Mouse (Mus musculus) retina, adult 2 months (tissue): ENCODE results near the gene Foxp1.

ENCODE experiments used
- DNase-seq: peaks from one replicate; pipeline ENCODE4 v3.0.0-alpha.2; 2012; ENCODE audit warnings: low read depth, low spot score

Gene Foxp1

DNA sequence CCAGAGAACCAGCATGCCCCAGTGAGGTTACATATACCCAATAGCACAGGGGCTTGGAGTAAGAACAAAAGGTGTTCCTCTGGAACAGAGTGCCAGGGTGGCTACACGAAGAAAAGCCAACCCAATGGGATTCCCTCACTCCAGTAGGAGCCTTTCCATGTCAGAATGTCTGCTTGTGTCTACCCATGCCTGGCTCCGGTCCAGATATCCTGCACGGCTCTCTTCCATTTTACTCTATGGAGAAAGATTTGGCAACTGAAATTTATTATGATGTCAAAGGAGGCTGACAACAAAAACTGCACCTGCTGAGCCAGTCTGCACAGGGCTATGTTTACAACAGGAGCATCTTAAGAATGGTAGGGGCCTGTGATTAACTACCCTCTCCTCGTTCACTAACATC lies 233.3 kb downstream of the Foxp1 start:
- DNase-seq, result no peak

DNA sequence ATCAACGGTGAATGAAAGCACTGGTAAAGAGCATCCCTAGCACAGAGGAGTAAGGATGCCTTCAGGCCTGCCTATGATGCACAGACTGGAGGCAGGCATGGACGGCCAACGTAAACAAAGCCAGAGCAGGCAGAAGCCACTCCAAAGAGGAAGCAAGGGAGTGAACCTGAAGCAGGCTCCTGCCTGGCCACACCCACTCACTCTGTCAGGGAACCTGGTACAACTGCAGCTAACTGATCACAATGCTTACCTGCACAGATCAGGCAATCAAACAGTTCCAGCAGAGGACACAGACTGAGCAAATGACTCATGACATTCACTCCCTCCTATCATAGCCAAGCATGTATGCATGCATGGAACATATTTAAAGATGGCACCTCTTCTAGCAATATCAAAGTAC lies 237.5 kb downstream of the Foxp1 start:
- no peak for DNase-seq

DNA sequence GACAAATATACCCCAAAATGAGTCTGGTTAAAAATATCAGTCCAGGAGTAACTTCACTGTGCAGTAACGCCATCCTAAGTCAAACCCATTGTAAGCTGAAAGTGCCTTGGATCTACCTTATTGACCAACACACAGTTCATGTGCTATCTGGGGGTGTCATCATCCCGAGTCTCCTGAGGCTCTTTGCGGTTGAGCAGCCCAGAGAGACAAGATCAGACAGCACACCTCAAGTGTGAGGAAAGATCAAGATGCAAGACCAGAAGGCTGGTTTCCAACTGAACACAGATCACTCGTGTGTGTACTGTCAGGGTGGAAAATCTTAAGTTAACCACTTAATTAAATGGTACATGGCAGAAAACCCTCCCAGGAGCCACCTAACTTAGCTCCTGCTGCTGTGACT lies 238.5 kb downstream of the Foxp1 start:
- DNase-seq, result no peak

DNA sequence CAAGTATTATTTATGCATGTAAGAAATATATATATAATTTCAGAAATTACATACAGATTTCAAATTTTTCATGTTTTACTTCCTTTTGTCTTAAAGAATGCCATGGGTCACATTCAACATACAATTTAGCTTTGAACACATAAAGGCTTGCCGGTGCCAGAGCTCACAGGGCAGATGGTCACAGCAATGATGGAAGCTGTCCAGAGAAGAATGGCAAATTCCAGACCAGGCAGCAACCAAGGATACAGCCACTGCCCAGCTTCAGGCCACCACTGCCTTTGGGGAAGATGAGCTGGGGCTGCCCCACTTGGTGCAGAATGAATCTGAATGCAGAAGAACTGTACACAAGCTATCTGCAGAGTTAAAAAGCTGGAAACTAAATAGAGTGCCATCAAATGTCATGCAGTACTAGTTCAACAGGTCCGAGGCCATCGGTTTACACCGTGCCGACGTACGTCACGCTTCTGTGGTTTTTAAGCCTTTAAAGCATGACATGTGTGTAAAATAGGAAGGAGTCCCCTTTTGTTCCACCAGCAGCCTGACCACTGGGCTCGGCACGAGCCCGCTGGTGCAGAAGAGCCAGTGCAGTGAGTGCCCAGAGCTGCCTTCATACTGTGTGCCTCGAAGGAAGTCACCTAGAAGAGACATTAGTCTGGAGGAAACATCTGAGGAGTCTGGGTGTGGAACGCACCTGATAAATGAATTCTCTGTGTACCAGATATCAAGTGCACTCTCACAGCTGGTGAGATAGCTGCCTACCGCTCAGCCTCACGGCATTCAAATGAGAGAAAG lies 239.5 kb downstream of the Foxp1 start:
- DNase-seq, result no peak

DNA sequence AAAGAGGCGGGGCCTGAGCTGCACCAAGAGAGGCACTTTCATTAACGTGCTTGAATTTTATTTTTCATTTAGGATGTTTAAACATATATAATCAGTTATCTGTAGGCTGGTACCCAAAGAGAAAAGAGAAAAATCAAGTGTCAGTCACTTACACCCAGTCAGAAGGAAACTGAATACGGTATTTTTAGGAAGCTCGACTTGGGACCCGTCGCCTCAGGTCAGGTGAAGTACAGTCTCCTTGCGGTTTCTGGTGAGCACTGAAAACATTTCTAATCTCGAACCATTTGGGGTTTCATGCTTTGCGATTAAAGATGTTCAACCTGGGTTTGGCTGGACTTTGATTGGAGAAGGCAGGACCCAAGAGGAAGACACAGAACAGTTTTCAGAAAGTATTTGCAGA lies 241.1 kb downstream of the Foxp1 start:
- DNase-seq, result no peak

DNA sequence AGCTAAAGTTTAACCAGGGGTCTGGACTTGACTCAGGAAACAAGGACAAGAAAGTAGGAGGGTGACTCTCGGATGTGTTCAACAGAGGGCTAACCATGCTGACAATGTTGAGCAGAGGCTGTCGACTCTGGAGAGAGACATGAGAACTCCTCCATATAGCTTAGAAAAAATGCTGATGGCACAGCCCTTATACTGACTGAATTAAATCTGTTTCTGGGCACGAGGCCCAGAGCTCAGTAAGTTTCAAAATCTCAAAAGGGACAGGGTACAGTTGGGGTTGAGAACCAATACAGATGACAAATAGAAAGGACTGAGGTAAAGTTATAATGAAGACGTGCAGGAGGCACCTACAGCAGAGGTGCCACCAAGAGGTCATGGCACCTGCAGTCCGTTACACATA lies 241.9 kb downstream of the Foxp1 start:
- no peak for DNase-seq

DNA sequence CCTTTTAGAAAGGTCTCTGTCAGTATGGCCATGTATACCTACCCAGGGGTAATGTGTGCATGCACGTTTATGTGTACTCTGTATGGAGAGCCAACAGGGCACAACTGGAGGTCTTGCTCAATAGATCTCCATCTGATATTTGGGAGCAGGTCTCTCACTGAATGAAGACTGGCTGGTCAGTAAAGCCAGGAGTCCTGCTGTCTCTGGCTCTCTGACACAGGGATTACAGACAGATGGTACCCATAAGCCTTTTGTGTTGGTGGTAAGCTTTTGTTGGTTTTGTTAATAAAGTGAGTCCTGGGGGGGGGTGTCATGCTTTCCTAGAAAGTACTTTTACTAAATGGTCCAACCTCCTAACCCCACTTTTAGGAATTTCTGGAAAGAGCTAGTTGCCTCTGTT lies 245.3 kb downstream of the Foxp1 start:
- DNase-seq, result no peak

DNA sequence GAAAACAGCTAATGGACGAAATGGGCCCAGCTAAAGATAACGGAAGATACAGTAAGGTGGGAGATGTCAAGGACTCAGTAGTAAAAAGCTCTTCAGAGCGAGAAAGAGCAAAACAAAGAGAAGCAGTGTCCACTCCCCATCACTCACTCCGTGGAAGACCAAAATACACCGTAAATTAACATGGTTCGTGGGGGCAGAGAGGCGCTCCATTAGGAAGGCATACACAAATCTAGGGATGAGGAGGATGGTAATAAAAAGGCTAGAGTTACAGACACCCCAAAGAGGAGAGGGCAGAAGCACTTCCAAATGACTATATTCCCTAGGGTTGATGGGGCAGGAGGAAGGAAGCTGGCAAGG lies 246.2 kb downstream of the Foxp1 start:
- DNase-seq, result no peak

DNA sequence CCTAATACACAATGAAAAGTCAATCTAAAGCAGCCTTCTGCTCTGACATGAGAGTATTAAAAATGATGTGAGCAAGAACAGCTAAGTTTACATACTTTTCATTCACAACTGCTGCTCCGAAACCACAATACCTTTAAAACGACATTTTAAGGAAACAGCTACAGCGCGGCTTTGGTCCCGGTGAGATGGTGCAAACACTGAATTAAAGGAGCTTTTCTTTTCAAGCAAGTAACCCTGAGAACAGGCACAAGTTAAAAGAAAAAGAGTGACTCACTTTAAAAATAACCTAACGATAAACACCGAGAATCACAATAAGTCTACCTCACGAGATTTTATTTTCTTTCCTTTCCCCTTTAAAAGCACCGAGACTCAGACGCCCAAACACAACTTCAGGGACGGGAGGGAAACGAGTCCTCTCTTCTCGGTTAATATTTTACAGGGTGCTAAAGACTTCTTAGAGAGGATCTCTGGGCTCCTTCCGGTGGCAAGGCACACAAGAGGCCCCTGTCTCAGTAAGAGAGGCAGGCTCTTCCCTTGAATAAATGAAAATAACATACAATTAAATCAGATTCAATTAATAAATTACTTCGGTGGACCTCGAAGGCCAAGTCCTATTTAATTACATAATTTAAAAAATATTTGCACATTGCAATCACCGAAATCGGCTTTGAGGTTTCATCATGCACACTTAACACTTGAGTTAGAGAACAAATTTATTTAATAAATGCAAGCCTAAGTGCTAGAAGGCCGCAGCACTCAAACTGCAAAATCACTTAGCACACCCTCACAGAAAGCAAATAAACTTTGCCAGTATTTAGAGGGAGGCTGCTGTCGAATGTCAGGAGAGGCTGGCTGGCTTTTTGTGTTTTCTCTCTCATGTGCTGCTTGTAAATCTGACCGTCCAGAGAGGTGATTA lies 246.9 kb downstream of the Foxp1 start:
- DNase-seq, result no peak

DNA sequence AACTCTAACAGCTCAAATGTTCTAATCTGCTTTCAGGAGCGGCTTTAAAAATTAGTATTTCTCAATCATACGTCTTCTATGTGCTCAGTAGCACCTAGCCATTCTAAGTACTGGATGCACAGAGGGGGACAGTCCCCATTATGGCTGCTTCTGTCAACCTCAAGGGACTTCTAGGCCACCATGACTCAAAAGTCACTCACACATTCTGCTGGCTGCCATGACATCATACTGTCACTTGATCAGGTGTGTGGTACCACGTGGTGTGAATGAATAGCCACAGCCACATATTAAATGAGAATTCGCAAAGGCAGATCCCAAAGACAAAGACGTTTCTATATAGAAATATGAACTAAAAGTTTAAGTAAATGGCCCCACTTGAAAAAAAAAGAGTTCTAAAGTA lies 247.9 kb downstream of the Foxp1 start:
- DNase-seq, result no peak

DNA sequence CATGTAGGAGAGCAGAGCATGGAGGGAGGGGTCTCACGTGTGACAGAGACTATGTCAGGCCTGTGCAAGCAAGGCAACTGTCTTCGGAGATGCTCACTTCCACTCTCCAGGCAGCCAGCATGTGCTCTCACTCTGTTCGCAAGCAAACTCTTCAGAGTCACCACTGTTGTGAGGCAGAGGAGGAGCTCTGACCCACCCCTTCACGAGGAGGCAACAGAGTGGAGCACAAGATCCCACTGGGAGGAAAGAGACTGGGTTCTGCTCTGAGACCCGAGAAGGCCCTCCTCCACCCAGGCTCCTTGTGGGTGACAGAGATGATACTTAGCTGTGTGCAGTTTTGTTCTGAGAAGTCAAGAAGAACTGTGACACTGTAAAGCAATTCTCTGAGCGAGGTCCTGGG lies 248.3 kb downstream of the Foxp1 start:
- DNase-seq, result no peak

DNA sequence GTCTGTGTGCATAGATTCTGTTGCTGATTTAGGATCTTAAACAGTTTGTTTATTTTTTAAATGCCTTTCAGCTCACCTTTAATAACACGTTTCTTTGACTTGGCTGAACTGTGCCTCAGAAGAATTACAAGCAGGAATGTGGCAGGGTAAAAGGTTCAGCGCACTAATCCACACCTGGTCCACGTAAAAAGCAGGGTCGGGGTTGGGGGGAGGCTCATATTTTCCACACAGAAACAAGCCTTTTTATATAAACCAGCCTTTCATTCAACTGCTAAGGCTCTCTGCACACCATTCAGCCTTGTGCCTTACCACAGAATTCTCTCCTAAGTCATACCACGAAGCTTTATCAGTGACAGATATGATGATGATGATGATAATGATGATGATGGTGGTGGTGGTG lies 249.3 kb downstream of the Foxp1 start:
- DNase-seq, result no peak

DNA sequence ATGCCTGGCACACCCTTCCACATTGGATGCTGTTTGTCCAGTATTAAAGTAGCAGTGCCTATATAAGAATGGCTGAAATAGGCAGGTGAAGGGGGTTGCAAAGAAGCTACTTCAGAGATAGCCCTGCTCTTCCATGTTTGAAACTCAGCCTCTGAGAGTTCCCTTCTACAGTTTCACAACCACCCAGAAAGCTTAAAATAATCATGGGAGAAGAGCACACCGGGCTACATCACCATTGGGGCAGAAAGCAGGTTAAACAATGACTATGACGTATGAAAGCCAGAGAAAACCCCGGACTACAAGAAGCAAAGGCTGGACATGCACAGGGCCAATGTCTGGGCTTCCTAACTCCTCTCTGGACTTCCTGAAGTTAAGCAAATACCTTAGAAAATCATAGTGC lies 250.3 kb downstream of the Foxp1 start:
- DNase-seq, result no peak

DNA sequence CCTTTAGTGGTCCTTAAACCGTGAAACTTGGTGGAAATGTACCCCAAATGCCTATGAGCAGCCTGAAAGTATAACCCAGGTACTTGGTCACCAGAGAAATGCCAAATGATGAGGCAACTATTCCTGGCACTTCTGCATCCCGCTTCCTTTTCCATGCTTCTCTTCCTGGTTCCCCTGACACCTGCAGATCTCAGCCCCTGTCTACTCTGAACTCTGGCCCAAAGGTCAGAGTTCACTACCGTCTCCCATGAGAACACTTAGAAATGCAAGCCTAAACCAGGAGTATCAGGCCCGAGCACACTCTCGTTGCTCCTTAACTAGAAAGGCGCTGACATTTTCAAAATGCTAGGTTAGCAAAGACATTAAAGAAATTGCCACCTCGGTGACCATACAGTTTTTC lies 250.8 kb downstream of the Foxp1 start:
- no peak for DNase-seq

DNA sequence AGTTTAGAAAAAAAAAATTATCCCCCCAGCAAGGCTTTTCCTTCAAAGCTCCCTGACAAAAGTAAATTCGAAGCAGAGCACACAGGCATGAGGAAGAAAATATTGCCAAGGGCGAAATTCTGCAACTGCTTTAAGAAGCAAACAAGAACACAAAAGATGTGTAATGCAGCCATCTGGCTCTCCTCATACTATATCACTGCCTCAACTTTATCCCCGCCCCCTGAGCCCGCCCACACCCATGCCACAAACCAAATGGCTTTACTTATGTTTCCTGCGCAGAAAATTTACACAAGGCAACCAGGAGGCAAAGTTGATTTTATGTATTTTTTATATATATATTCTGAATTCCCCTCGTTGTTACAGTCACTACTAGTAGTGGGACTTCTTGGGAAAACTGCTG lies 252.6 kb downstream of the Foxp1 start:
- no peak for DNase-seq

DNA sequence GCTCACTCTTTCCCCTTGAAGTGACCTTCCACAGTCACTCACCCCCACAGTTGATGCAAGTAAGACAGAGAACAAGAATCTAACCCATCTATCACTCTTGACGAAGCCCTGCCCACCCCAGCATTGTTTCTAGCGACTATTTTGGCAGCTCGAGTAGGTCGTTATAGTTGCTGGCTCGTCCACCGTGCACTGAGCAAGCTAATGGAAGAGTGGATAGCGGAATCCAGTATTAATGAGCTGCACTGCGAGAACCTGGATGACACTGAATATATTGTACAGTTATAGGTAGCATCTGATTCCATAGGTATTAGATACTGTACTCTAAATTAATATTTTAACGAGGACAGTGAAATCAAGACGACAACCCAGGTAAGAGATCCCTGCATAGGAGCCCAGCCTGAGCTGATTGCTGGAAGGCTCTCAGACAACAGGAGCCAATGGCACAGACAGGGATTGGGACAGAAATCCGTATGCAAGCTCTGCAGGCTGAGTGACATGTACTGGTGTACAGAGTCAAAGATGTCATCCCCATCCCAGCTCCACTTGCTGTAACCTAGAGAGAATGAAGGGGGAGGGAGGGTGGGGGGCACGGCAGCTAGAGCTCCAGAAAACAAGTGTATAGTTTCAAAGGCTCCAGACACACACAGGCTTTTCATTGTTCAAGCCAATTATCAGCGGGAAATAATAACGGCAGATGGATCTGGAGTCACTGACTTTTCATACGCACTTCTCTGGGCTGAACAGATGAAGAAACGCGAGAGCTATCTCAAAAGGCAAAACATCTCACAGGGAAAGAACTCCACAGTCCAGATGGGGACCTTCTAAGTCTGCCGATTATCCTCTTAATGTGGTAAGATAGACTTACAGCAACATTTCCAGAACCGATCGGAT lies 254.1 kb downstream of the Foxp1 start:
- no peak for DNase-seq

DNA sequence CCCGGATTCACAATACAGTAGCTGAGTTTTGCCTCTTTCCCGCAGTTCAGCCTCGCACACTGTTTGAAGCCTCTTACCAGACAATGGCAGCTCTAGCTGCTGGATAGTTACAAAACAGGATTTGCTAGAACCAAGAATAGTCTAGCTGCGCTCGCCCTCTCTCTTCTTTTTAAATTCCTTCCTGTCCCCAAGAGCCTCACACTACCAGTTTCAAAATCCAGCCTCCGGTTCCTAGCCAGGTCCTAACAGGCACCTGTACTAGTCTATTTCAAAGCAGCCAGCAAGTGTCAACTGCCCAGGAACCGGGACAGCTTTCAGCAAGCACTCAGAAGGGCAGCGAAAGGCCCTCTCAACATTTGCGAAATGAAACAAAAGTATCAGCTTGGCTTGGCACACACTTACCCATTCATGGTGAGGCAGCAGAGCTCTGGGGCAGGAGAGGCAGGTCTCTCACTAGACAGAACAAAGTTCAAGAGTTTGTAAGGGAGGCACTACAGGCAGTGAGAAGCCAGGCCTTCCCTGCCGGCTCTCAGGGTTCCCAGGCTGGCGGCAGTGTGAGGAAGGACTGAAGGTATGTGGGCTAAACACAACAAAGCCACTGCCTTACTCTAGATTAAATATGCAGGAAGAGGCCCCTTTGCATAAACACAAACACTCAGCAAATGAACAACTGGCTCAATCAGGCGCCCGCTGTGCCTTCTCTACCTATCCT lies 256.4 kb downstream of the Foxp1 start:
- no peak for DNase-seq

DNA sequence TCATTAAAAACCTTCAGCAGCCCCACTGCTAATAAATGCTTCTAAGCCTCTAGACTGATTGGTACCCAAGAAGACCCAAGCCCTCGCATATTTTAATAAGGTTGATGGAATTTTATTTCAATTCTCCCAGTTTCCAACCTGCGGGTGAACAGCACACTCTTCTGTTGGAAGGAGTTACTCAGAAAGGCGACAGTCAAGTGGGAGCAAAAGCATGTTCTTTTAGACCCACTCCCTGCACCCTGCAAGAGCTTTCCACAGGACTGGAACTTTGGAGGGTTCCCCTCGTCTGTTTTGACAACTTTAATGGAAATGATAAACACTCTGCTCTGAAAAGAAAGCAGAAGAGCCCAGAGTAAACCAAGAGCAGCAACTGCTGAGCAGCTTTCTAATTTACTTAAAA lies 257.3 kb downstream of the Foxp1 start:
- DNase-seq, result no peak

DNA sequence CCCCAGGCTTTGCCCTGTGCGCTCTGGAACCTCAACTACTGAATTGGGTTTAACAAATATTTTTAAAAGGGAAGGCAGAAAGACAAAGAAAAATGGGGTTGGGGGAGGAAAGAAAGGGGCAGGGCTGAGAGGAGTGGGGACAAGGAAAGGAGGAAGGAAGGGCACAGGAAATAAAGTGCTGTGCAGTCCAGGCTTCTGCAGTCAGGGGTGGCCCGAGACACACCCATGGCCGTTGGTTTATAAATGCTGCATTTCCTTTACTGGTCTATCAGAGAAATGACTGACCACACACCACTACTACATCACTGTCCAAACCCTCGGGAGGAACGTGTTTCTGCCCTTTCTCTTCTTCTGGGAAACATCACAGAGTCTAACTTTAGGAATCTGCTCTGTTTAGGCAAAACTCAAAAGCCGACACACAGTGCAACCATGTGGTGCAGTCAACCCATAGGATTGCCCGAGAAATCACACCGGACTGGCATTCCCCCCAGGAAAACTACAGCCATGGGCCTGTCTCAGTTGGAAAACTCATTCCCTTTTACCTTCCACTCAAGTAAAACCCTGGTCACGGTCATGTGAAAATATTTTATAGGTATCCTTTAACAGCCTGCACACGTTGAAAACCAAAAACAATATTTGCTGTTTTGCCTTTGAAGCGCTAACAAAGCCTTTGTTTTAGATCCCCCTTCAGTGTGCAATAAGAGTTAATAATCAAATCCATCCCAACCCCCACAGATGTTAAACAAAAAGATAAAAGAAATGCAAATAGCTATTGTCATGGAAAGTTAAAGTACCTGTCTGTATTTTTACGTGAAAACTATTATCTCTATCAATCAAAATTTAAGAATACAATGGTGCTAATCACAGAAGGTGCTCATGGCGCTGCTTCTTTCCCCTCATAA lies 258.1 kb downstream of the Foxp1 start:
- no peak for DNase-seq

DNA sequence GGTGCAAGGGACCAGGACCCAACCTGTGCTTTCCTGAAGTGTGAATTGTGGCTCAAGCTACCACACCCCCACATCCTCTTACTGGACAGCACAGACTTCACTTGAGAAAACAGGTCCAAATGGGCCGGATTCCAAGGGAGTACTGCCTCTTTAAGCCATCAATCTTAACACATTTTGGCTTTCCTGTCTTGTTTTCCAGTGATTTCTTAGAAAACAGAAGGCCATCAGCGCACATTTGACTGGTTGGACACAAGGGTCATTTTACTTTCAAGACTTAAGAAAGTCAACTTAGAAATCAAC lies 258.7 kb downstream of the Foxp1 start:
- DNase-seq, result no peak
